Mouse (Mus musculus) c-Kit-negative CD71-positive TER-119-positive erythroid progenitor cells, embryonic 14.5 days (primary cell): ENCODE results near the gene Man2b1.
"Not testable (repeated sequence)": the region's sequence is repeated elsewhere in the genome, so short reads cannot be mapped to it uniquely, and the experiment has no call there.

Experiments used
- DNase-seq: peaks from one replicate; pipeline ENCODE4 v3.0.0-alpha.2; 2013; ENCODE audit warnings: low read depth, low spot score

Gene Man2b1

DNA sequence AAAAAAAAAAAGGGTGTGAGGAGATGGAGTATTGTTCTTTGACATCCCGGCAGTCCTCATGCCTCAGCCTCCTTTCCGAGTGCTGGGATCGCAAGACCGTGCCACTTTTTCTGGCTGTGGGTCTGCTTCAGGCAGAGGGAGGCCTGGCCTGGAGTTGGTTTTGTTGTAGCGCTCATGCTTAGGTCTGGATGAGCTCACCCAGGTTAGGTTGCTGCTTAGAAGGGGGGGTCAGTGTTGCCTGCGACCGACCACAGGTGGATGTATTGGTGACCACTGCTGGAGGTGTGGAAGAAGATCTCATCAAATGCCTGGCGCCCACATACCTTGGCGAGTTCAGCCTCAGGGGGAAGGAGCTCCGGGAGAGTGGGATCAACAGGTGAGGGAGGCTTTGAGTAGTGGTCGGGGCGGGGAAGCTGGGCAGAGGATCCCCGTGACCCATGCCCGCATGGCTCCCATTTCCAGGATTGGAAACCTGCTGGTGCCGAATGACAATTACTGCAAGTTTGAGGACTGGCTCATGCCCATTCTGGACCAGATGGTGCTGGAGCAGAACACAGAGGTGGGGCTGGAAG is 9.9 kb upstream of the Man2b1 start:
- no peak for DNase-seq

GRCm38 (mm10) chr8:85074167-85074566 is 8.9 kb upstream of the Man2b1 start:
- DNase-seq, result no peak

- no peak for DNase-seq
Observed at GRCm38 (mm10) chr8:85074617-85075016, 8.5 kb upstream of the Man2b1 start.

DNA sequence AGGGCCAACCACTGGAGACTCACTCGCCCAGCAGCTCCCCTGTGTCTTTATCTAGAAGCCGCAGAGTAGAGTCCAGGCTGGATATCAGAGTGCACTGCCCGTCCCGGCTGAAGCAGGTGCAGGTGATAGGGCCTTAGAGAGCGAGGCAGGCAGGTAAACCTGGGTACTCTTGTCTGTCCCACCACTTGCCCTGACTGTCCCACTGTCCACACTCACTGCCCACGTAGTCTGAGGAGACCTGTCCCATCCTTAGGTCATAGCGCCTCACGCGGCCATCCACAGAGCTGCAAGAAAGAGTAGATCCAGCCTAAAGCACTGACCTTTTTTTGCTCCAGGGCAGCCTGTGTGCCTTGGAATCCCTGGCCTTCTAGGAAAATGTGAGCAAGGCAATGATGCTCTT is 7.1 kb upstream of the Man2b1 start:
- DNase-seq, result peak; percentile 48

GRCm38 (mm10) chr8:85076993-85077392 is 6.1 kb upstream of the Man2b1 start:
- peak; percentile 75 for DNase-seq

DNA sequence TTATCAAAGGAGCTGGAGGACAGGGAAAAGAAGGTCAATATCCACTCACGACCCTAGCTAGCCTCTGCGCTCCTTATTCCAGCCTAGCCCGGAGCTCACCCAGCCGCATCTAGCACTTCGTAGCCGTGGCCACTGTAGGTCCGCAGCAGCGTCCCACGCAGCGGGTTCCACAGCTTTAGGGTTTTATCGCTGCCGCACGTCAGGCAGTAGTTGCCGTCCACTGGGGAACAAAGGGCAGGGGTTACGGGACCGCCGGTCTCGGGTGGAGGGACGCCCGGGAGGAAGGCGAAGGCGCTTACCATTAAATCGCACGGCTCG is 2.9 kb upstream of the Man2b1 start:
- no peak for DNase-seq

DNA sequence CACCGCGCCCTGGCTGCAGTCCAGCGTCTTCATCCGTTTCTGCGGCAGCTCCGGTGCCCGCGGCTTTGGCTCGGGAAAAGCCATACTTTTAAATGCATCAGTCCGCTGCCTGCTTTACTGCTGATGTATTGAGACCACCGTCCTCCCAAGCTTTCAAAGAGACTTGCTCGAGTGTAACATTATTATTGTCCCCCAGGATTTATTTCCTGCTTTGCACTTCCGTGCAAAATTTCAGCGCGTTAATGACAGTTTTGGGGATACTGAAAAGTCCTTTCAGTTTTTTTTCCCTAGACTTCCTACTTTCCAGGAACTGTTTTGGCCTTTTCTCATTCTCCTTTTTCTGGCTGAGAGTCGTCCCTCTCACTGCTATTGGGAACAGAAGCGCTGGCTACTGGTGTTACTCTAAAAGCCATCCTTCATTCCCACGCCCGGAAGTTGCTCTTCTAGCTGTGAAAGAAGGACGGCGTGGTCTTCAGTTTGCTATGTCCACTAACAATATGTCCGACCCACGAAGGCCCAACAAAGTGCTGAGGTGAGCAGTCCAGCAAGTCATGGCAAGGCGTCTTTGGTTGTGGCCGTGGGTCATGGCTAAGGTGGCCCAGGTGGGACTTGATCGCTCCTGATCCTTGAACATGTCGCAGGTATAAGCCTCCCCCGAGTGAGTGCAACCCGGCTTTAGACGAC is 2.4 kb upstream of the Man2b1 start, which contains the start of gene Wdr83os:
Gene Wdr83os, plus strand, starts transcription at position 209 of the 684 bp plus-strand sequence.
- peak; percentile 69 for DNase-seq

GRCm38 (mm10) chr8:85081216-85081555 is 1.9 kb upstream of the Man2b1 start, which contains the start of gene Wdr83:
Wdr83 (minus strand) TSS chr8:85081306.
- no peak for DNase-seq

DNA sequence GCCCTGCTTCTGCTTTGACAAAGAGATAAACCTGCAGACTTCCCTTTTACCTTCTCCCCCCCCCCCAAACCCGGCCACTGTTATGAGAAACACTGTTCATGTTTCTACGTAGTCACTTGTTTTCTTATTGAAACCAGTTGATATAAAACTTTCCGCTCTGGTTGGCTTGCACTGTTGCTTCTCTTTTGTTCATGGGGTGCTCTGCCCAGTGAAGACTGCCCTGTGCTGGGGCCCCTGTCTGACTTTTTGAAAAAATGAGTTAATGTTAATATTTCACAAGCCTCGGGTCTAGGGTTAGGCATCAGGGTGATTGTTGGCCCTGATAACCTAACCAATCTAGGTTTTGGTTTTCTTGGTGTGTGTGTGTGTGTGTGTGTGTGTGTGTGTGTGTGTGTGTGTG is 901 bp upstream of the Man2b1 start:
- not testable (repeated sequence) for DNase-seq

DNA sequence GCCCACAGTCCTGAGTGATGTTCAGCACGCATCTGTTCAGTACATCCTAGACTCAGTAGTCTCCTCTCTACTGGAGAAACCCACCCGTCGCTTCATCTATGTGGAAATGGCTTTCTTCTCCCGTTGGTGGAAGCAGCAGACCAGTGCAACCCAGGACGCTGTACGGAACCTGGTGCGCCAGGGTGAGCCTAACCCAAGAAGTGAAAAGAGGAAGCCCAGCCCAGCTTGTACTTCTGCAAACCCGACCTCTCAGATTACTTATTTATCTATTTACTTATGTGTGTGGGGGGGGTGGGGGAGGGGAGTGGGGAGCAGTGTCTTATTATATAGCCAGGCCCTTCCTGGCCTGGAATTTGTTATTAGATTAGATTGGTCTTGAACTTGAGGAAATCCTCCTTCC is 1.6 kb downstream of the Man2b1 start:
- no peak for DNase-seq

DNA sequence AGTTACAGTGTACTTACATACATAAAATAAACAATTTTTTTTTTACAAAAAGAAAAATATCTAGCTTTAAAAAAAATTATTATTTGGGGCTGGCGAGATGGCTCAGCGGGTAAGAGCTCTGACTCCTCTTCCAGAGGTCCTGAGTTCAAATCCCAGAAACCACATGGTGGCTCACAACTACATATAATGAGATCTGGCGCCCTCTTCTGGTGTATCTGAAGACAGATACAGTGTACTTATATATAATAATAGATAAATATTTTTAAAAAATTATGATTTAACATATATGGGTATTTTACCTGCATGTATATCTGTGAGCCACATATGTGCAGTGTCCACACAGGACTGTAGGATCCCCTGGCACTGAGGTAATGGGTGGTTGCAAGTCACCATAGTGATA is 3.2 kb downstream of the Man2b1 start:
- DNase-seq, result no peak

GRCm38 (mm10) chr8:85088771-85089170 is 5.7 kb downstream of the Man2b1 start:
- no peak for DNase-seq

DNA sequence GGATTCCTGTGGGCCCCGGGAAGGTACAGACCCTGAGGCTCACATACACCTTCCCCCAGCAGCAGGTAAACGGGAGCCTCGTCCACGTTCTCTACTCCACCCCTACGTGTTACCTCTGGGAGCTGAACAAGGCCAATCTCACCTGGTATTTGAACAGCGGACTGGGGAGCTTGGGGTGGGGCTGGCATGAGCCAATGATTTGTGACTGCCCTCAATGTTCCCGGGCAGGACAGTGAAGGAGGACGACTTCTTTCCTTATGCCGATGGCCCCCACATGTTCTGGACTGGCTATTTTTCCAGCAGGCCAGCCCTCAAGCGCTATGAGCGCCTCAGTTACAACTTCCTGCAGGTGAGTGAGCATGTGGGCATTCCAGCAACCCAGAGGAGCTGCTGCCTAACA is 7.8 kb downstream of the Man2b1 start:
- DNase-seq, result no peak

DNA sequence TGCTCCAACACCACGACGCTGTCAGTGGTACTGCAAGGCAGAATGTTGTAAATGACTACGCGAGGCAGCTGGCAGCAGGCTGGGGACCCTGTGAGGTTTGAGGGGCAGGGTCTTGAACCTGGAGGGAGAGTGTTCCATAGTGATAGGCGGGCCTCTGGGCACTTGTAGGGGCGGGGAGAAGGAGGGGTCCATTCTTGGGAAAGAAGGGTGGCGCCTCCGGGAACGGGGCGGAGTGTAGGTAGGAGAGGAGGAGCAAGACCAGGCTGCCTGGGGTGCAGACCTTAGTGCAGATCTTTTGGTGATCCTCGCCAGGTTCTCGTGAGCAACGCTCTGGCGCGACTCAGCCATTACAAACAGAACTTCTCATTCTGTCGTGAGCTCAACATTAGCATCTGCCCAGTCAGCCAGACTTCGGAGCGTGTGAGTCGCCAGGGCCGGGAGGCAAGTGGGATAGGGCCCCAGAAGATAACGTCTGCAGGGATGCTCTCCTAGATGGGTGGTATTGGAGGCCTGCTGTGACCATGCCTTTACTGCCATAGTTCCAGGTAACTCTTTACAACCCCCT is 8.5 kb downstream of the Man2b1 start:
- DNase-seq, result no peak

DNA sequence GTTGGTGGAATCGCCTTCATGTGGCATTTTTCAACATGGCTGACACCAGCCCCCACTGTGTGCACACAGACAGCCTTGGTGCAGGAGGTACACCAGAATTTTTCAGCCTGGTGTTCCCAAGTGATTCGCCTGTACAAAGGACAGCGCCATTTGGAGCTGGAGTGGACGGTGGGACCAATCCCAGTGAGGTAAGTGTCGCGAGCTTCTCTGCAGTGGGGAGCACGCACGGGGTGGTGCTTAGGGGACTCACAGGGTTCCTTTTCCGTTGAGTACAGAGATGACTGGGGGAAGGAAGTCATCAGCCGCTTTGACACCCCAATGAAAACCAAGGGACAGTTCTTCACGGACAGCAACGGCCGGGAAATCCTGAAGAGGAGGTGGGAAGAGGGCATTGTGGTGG is 12.0 kb downstream of the Man2b1 start:
- no peak for DNase-seq

DNA sequence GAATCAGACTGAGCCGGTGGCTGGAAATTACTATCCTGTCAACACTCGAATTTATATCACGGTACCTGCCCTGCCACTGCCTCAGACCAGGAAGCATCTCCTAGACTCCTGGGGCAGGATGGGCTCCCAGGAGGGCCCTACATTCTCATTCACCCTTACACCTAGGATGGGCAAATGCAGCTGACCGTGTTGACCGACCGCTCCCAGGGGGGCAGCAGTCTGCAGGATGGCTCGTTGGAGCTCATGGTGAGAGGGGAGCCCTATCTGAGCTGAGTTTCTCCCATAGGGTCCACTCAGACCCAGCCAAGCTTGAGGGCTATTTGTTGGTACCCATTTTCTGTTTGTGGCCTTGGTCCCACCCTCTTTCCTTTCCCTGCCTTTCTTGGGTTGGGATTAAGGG is 12.5 kb downstream of the Man2b1 start:
- no peak for DNase-seq

DNA sequence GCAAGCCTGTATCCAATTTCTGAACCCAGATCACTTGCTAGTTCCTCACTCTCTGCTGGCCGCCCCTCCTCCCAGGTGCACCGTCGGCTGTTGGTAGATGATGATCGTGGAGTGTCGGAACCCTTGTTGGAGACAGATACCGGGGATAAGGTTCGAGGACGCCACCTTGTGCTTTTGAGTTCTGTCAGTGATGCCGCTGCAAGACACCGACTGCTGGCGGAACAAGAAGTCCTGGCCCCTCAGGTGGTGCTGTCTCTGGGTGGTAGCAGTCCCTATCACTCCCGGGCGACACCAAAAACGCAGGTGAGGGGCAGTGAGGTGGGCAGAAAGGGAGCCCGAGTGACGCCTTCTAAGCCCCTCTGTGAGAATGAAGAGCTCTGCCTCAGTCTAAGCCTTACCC is 13.1 kb downstream of the Man2b1 start:
- no peak for DNase-seq

DNA sequence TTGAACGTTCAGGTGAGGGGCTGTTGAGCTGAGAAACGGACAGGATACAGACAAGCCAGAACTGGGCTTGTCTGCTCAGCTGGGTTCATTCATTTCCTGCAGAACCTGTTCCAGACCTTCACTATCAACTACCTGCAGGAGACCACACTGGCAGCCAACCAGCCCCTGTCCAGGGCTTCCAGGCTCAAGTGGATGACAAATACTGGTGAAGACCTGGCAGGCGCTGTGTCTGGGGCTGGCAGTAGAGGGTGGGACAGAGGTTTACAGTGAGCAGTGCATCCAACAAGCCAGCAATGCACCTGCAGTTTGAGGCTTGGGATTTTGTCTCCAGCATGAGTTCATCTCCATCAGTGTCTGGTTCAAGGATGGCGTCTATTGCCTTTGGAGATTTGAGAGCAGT is 13.8 kb downstream of the Man2b1 start:
- DNase-seq, result no peak

GRCm38 (mm10) chr8:85100076-85100665 is 17.1 kb downstream of the Man2b1 start:
- no peak for DNase-seq

- DNase-seq, result no peak
Observed at GRCm38 (mm10) chr8:85113241-85113640, 30.2 kb downstream of the Man2b1 start.

GRCm38 (mm10) chr8:85115501-85115900 is 32.4 kb downstream of the Man2b1 start:
- no peak for DNase-seq

GRCm38 (mm10) chr8:85116984-85117383 is 33.9 kb downstream of the Man2b1 start:
- DNase-seq, result no peak
